Mouse (Mus musculus): ENCODE data around the gene Syt1. TPM values are rescaled to one million over a fixed set of nuclear protein-coding genes. Genes with fewer than 3 reads are reported as not detected.

Gene Syt1
- polyA plus RNA-seq, 1 experiment from 2014 or later, result 0.96 TPM

- H3K9me3 ChIP-seq, result no peaks in the 10 kb centered on the region
- no peaks in the 10 kb centered on the region for H3K4me1 ChIP-seq
- no peak for ATAC-seq (ENCODE audit: borderline replicate concordance, extremely low read depth, low FRiP score, low TSS enrichment)
- H3K4me2 ChIP-seq, result no peak overlapping the region
- H3K9ac ChIP-seq, result no peak overlapping the region
- H3K4me3 ChIP-seq, result no peak overlapping the region
- H3K27ac ChIP-seq, result no peak overlapping the region
- H3K27me3 ChIP-seq, result no peaks in the 10 kb centered on the region
- no peaks in the 10 kb centered on the region for H3K36me3 ChIP-seq
- 77% methylated on average over 8 of the region's 8 CpGs for WGBS
These were observed 333.7 kb downstream of the Syt1 start for GRCm38 (mm10) chr10:108677053-108677452.

GRCm38 (mm10) chr10:108668944-108669343, 341.8 kb downstream of the Syt1 start:
- H3K9me3 ChIP-seq, result no peaks in the 10 kb centered on the region
- WGBS, result 81% methylated on average over 3 of the region's 3 CpGs
- no peak overlapping the region for H3K4me3 ChIP-seq
- no peak overlapping the region for H3K4me2 ChIP-seq
- ATAC-seq (ENCODE audit: borderline replicate concordance, extremely low read depth, low FRiP score, low TSS enrichment), result no peak
- H3K36me3 ChIP-seq, result no peaks in the 10 kb centered on the region
- H3K27ac ChIP-seq, result no peak overlapping the region
- no peak overlapping the region for H3K9ac ChIP-seq
- no peaks in the 10 kb centered on the region for H3K27me3 ChIP-seq
- no peaks in the 10 kb centered on the region for H3K4me1 ChIP-seq

GRCm38 (mm10) chr10:108660295-108660694, 350.5 kb downstream of the Syt1 start:
- Histone ChIP-seq H3K4me2 (no peak overlapping the region), H3K27ac (no peak overlapping the region), H3K4me3 (no peak overlapping the region), H3K9me3 (no peaks in the 10 kb centered on the region), H3K27me3 (no peaks in the 10 kb centered on the region), H3K36me3 (no peaks in the 10 kb centered on the region), H3K4me1 (no peaks in the 10 kb centered on the region), H3K9ac (no peak overlapping the region)
- no peak for ATAC-seq (ENCODE audit: borderline replicate concordance, extremely low read depth, low FRiP score, low TSS enrichment)
- 63% methylated on average over 3 of the region's 3 CpGs for WGBS

GRCm38 (mm10) chr10:108658300-108658699, 352.5 kb downstream of the Syt1 start:
- Histone ChIP-seq H3K4me2 (no peak overlapping the region), H3K36me3 (no peaks in the 10 kb centered on the region), H3K27ac (no peak overlapping the region), H3K27me3 (no peaks in the 10 kb centered on the region), H3K9ac (no peak overlapping the region), H3K4me1 (no peaks in the 10 kb centered on the region), H3K4me3 (no peak overlapping the region), H3K9me3 (no peaks in the 10 kb centered on the region)
- no peak for ATAC-seq (ENCODE audit: borderline replicate concordance, extremely low read depth, low FRiP score, low TSS enrichment)
- WGBS, result 67% methylated on average over 2 of the region's 2 CpGs

- H3K4me3 ChIP-seq, result no peak overlapping the region
- no peaks in the 10 kb centered on the region for H3K27me3 ChIP-seq
- no peak overlapping the region for H3K27ac ChIP-seq
- no peaks in the 10 kb centered on the region for H3K4me1 ChIP-seq
- H3K9me3 ChIP-seq, result no peaks in the 10 kb centered on the region
- ATAC-seq (ENCODE audit: borderline replicate concordance, extremely low read depth, low FRiP score, low TSS enrichment), result no peak
- no peak overlapping the region for H3K9ac ChIP-seq
- H3K36me3 ChIP-seq, result no peaks in the 10 kb centered on the region
- no peak overlapping the region for H3K4me2 ChIP-seq
These were observed 353.1 kb downstream of the Syt1 start for GRCm38 (mm10) chr10:108657669-108658068.

GRCm38 (mm10) chr10:108656898-108657297, 353.9 kb downstream of the Syt1 start:
- H3K4me3 ChIP-seq, result no peak overlapping the region

GRCm38 (mm10) chr10:108655074-108655473, 355.7 kb downstream of the Syt1 start:
- Histone ChIP-seq H3K27me3 (no peaks in the 10 kb centered on the region), H3K4me1 (peaks cover 4% of the 10 kb centered on the region; the same call in 1 of the 2 replicates), H3K36me3 (no peaks in the 10 kb centered on the region), H3K9ac (no peak overlapping the region), H3K4me3 (no peak overlapping the region), H3K27ac (no peak overlapping the region), H3K4me2 (no peak overlapping the region), H3K9me3 (no peaks in the 10 kb centered on the region)
- no peak for ATAC-seq (ENCODE audit: borderline replicate concordance, extremely low read depth, low FRiP score, low TSS enrichment)
- 92% methylated on average over 11 of the region's 11 CpGs for WGBS

More at GRCm38 (mm10) chr10:108656898-108657297, 353.9 kb downstream of the Syt1 start:
- no peaks in the 10 kb centered on the region for H3K27me3 ChIP-seq
- no peak for ATAC-seq (ENCODE audit: borderline replicate concordance, extremely low read depth, low FRiP score, low TSS enrichment)
- H3K27ac ChIP-seq, result no peak overlapping the region
- no peak overlapping the region for H3K9ac ChIP-seq
- 55% methylated on average over 4 of the region's 4 CpGs for WGBS
- H3K4me1 ChIP-seq, result no peaks in the 10 kb centered on the region
- no peaks in the 10 kb centered on the region for H3K36me3 ChIP-seq
- no peaks in the 10 kb centered on the region for H3K9me3 ChIP-seq
- H3K4me2 ChIP-seq, result no peak overlapping the region

- Histone ChIP-seq H3K9me3 (no peaks in the 10 kb centered on the region), H3K27ac (no peak overlapping the region), H3K27me3 (no peaks in the 10 kb centered on the region), H3K9ac (no peak overlapping the region), H3K4me2 (no peak overlapping the region), H3K36me3 (no peaks in the 10 kb centered on the region), H3K4me1 (peaks cover 4% of the 10 kb centered on the region; the same call in 1 of the 2 replicates), H3K4me3 (no peak overlapping the region)
- WGBS, result 46% methylated on average over 8 of the region's 8 CpGs
- no peak for ATAC-seq (ENCODE audit: borderline replicate concordance, extremely low read depth, low FRiP score, low TSS enrichment)
These were observed 358.0 kb downstream of the Syt1 start for GRCm38 (mm10) chr10:108652831-108653230.

GRCm38 (mm10) chr10:108652066-108652465, 358.7 kb downstream of the Syt1 start:
- H3K9ac ChIP-seq, result no peak overlapping the region
- H3K4me3 ChIP-seq, result no peak overlapping the region
- no peaks in the 10 kb centered on the region for H3K9me3 ChIP-seq
- peaks cover 4% of the 10 kb centered on the region; the same call in 1 of the 2 replicates for H3K4me1 ChIP-seq
- H3K27ac ChIP-seq, result no peak overlapping the region
- ATAC-seq (ENCODE audit: borderline replicate concordance, extremely low read depth, low FRiP score, low TSS enrichment), result no peak
- H3K36me3 ChIP-seq, result no peaks in the 10 kb centered on the region
- 65% methylated on average over 8 of the region's 8 CpGs for WGBS
- no peak overlapping the region for H3K4me2 ChIP-seq
- no peaks in the 10 kb centered on the region for H3K27me3 ChIP-seq

GRCm38 (mm10) chr10:108649174-108649573, 361.6 kb downstream of the Syt1 start:
- Histone ChIP-seq H3K27me3 (no peaks in the 10 kb centered on the region), H3K9me3 (no peaks in the 10 kb centered on the region), H3K4me1 (peaks cover 4% of the 10 kb centered on the region; the same call in 1 of the 2 replicates), H3K9ac (no peak overlapping the region), H3K27ac (no peak overlapping the region), H3K4me2 (no peak overlapping the region), H3K4me3 (no peak overlapping the region), H3K36me3 (no peaks in the 10 kb centered on the region)
- 70% methylated on average over 7 of the region's 7 CpGs for WGBS
- ATAC-seq (ENCODE audit: borderline replicate concordance, extremely low read depth, low FRiP score, low TSS enrichment), result no peak

GRCm38 (mm10) chr10:108643915-108644314, 366.9 kb downstream of the Syt1 start:
- no peaks in the 10 kb centered on the region for H3K27me3 ChIP-seq
- no peak for ATAC-seq (ENCODE audit: borderline replicate concordance, extremely low read depth, low FRiP score, low TSS enrichment)
- no peaks in the 10 kb centered on the region for H3K36me3 ChIP-seq
- no peaks in the 10 kb centered on the region for H3K4me1 ChIP-seq
- H3K4me3 ChIP-seq, result no peak overlapping the region
- no peaks in the 10 kb centered on the region for H3K9me3 ChIP-seq
- H3K27ac ChIP-seq, result no peak overlapping the region
- 74% methylated on average over 5 of the region's 5 CpGs for WGBS
- H3K4me2 ChIP-seq, result no peak overlapping the region
- H3K9ac ChIP-seq, result no peak overlapping the region

- ATAC-seq (ENCODE audit: borderline replicate concordance, extremely low read depth, low FRiP score, low TSS enrichment), result no peak
- Histone ChIP-seq H3K4me2 (no peak overlapping the region), H3K4me3 (no peak overlapping the region), H3K9me3 (no peaks in the 10 kb centered on the region), H3K27me3 (no peaks in the 10 kb centered on the region), H3K4me1 (no peaks in the 10 kb centered on the region), H3K9ac (no peak overlapping the region), H3K27ac (no peak overlapping the region), H3K36me3 (no peaks in the 10 kb centered on the region)
- 71% methylated on average over 5 of the region's 5 CpGs for WGBS
These were observed 372.7 kb downstream of the Syt1 start for GRCm38 (mm10) chr10:108638095-108638494.

GRCm38 (mm10) chr10:108636086-108636485, 374.7 kb downstream of the Syt1 start:
- no peaks in the 10 kb centered on the region for H3K36me3 ChIP-seq
- no peak overlapping the region for H3K4me2 ChIP-seq
- no peaks in the 10 kb centered on the region for H3K9me3 ChIP-seq
- no peak for ATAC-seq (ENCODE audit: borderline replicate concordance, extremely low read depth, low FRiP score, low TSS enrichment)
- WGBS, result 84% methylated on average over 7 of the region's 7 CpGs
- no peaks in the 10 kb centered on the region for H3K27me3 ChIP-seq
- no peak overlapping the region for H3K4me3 ChIP-seq
- no peaks in the 10 kb centered on the region for H3K4me1 ChIP-seq
- H3K9ac ChIP-seq, result no peak overlapping the region
- no peak overlapping the region for H3K27ac ChIP-seq

Measured in lung, embryonic 15.5 days (tissue).